Mouse (Mus musculus) embryo, embryonic 10 days (tissue): ENCODE results near the gene Srcin1.

ENCODE experiments used
- DNase-seq: peaks from one replicate; pipeline ENCODE4 v3.0.0-alpha.2; 2015; ENCODE audit warnings: low spot score

Srcin1 gene

DNA sequence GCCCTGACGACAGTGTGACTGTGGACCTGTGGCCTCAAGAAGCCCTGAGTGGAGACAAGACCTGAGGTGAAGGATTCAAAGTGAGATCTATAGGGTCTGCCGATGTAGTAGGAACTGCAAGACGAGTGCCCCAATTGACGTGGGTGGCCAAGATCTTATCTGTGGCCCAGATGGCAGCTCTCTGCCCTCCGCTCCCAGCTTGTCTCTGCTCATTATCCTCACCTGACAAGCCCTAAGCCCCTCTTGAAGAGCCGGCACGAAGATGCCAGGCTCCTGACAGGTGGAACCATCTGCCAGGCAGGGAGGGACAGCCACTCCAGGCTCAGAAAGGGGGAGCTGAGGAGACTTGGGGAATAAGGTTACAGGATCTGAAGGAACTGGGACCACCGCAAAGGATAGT, 43.6 kb downstream of the Srcin1 start:
- DNase-seq = no peak

DNA sequence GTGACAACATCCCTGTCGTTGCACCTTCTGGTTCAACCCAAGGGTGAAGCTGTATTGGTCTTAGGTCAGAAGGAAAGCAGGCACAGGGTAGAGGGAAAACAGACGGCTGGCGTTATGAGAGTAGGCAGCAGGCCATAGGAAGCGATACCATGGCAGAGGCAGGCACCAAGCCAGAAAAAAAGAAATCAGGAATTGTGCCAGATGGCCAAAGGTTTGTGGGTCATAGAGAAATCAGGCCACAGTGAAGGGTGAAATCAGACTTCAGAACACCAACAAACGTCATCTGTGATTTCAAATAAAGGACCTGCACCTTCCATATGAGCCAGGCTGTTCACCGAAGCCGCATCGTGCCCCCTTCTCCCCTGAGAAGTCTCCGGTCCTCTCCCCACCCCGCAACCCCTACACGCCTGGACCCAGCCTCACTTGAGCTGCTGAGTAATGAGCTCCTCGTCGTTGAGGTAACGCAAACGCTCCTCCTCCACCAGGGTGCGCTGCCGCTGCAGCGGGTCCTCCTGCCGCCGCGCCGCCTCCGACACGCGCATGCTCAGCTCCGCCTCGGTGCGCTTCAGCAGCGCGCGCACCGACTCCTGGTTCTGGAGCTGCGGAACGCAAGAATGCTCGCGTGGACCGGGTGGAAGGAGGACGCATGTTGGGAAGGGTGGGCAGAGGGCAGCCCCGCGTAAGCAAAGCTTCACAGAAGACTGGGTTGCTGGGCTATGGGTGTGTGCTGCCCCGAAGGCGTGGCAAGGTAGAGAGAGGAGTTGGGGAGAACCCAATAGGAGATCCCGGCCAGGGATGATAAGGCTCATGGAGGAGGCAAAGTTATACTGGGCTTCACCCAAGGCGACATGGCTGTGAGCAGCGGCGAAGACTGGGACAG, 44.4 kb downstream of the Srcin1 start:
- DNase-seq = peak; percentile 97

DNA sequence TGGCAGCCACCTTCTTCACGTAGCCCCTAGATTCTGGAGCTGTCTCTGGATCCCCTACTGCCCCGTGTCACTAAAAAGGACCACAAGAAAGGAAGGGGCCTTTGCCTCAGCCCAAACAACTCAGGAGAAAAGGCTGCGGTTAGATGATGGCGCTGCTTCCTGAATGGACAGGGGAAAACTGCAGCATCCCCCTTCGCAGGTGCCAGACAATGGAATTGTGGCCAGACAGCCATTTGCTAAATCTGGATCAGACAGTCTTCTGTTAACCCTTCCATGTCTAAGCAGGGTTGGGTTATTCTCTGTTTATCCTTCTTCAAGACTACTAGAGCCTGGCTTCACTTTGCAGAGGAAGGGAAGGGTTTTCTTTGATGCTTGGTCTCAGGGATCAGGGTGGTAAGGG, 45.0 kb downstream of the Srcin1 start:
- no peak for DNase-seq

DNA sequence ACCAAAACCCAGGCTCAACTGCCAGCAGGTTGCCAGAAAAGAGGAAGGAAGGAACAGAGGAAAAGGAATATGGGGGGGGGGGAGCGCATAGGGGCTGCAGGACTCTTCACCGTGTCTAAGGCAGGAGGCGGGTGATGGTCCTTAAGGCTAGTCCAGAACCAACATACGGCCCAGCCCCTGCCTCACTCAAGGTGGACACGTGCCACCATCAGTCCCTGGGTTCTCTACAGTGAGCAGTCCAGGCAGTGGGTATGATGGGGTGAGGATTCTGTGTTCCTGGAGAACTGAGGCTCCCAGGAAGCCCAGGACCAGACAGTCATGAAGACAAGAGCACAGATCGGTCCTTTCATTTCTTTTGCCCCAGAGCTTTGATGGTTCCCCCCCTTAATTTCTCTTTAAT, 45.9 kb downstream of the Srcin1 start:
- no peak for DNase-seq

DNA sequence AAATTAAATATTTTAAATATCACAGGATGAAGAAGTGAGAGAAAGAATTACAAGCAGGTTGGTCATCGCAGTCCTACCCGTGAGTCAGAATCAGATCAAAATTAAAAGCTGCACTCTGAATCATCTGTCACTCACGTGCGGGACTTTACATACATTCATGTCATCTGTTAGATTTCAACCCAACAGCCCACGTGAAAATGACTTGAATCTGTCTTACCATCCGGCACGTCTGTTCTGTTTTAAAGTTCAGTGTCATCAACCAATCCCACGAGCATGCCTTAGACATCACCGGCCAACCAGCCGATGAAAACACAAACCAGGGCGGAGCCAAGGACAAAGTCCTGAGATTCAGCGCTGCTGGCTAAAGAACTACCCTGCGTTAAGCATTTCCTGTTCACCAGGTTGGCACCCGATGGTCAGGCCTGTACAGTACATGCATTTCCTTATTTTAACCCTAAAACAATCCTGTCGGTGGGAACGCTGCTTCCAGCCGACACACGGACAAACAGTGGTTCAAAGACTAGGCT, 47.6 kb downstream of the Srcin1 start:
- DNase-seq = no peak

GRCm38 (mm10) chr11:97525313-97525712, 50.7 kb downstream of the Srcin1 start:
- DNase-seq = no peak

DNA sequence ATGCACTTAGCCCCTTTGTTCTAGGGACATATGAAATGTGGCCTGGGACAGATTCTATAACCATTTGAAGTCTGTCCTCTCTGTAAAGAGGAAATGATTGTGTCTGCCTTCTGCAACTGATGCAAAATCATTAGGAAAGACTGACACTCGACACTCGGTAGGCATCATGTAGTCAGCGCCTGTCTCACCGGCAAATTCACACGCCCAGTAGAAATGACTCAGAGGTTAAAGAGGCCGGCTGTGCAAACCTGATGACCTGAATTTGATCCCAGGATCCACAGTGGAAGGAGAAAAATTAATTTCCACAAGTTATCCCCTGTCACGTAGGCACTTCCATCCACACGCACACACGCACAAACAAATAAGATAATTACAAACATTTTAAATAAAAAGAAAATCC, 51.7 kb downstream of the Srcin1 start:
- DNase-seq = no peak

GRCm38 (mm10) chr11:97523827-97524261, 52.1 kb downstream of the Srcin1 start:
- DNase-seq = peak; percentile 90

DNA sequence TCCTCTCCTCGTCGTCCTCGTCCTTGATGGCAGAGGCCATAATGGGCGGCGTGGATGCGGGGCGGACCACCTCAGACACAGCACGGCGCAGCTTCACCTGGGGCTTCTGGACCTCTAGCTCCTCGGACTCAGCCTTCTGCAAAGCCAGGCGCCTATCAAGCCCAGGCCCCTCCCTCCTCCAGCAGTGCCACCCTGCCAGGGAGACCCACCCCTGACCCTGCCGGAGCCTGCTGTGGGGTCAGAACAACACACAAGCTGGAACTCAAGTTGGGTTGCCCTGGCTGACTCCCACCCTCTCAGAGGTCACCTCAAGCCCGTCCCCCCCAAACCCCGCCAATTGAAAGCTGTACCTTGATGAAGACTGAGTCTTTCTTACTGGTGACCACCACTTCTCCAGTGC, 52.9 kb downstream of the Srcin1 start:
- DNase-seq = no peak

DNA sequence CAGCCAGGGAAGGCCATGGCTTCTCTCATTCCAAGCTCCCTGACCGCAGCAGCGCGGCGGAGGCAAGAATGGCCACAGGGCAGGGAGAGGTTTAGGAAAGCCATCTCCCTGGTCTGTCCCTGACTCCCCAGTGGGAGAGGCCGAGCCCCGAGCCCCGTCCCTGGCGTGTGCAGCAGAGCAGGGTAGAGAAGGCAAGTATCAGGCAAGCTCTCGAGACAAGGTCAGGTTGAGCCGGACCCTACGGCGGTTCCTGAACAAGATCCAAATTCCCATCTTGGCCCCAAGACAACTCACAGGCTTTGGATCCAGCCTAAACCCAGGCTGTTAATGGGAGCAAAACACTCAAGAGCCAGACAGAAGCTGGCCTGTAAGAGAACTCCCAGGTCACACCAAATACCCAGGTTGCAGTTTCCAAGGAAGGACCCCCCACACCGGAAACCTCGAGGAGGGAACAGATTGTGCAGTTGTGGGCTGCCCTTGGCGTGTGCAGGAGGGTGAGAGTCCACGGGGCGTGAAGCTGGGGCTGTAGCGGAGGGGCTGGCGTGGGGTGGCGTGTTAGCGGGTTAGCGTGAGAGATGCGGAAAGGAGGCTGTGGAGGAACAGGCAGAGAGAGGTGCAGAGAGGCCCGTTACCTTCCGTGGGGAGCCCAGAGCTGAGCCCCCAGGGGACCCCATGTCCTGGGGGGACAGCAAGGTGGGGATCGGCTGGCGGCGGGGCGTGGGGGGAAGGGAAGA, 54.1 kb downstream of the Srcin1 start:
- no peak for DNase-seq

GRCm38 (mm10) chr11:97520541-97520940, 55.4 kb downstream of the Srcin1 start:
- DNase-seq = no peak

GRCm38 (mm10) chr11:97513066-97513465, 62.9 kb downstream of the Srcin1 start:
- no peak for DNase-seq

GRCm38 (mm10) chr11:97512511-97512910, 63.5 kb downstream of the Srcin1 start:
- DNase-seq = no peak

DNA sequence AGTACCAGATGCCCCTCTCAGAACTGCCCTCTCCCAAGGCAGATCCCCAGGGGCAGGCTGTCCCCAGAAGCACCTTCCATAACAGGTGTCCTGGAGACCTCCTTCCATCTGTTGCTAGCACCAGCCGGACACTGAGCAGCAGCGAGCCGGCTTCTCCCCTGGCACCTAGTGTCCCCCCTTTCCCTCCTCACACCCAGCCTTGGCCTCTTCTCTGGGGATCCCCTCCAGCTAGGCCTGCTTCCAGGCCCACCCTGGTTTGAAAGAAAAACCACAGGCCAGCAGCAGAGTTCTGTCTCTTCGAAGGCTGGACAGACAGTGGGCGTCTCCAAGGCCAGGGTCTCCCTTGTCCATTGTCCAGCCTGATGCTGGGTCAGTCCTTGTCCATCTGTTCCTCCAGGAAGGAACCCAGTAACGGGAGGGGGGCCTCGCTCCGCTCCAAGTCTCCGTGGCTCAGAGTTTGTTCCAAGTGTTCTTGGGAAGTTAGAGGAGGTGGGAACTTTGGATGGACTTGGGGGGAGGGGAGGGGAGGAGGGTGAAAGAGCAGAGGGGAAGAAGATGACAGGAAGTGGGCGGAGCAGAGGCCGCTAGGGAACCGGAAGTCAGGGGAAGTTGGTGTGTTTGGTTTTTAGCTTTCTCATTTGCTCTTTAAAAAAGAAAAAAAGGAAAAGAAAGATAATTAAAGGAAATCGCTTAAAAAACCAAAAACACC, 64.2 kb downstream of the Srcin1 start:
- peak; percentile 65 for DNase-seq

DNA sequence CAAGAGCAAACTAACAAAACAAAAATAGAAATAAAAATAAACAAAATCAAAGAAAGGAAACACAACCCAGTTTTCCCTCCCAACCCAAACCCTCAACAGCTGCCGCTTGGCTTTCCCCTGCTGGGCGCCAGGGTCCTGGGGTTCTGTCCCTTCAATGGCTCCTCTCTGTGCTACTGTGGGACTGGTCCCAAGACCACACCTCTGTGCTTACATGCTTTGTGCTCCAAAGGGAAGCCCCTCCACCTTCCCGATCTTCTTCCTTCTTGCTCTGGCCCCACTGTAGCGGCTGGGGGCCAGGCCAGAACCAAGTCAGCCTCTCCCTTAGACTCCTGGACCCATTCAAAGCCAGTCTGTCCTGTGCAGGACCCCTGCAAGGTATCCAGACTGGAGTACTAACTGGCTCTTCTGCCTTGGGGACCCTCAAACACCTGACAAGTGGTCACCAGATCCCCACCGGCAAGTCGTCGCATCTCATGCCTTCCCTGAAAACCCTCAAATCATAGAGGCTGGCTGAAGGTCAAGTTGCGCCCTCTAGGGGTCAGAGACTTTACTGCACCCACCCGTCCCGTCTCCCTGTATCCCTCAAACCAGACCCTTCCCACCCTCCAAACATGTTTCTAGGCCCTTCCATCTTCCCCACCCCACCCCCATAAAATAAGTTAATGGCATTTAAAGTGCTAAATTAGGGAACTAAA, 64.9 kb downstream of the Srcin1 start:
- peak; percentile 82 for DNase-seq

GRCm38 (mm10) chr11:97509715-97510485, 66.1 kb downstream of the Srcin1 start:
- DNase-seq = no peak

DNA sequence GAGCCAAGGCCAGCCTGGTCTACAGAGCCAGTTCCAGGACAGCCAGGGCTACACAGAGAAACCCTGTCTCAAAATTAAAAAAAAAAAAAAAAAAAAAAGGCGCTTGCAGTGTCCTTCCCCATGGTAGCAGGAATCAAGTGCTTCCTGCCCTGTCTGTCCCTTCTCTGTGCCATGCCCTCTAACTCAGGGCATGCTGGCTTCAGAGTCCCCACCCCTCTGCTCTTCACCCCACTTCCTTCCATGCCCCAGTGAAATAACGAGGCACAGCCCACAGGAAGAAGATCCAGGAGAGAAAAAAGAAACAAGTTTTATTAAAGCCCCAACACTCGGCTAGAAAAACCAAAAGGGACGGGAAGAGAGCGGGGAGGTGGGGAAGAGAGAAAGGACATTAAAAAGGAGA, 66.9 kb downstream of the Srcin1 start:
- DNase-seq = no peak

- DNase-seq = no peak
Measured at GRCm38 (mm10) chr11:97508198-97508597, 67.8 kb downstream of the Srcin1 start.

DNA sequence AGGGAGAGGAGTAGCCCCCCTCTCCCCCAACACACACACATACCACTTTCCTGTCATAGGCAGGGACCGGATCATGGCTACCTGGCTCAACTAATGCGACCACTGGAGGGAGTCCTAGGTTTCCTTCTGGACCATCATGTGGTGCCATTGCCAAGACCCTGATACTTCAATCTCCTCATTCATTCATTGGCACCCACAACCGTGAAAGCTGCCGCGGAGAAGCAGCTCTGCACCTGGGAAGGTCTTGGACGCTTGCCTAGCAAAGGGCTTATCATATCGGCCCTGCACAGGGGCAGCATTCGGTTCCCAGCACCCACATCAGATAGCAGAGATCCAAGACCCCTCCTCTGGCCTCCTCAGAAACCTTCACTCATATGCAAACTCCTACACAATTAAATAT, 69.7 kb downstream of the Srcin1 start:
- DNase-seq = no peak

DNA sequence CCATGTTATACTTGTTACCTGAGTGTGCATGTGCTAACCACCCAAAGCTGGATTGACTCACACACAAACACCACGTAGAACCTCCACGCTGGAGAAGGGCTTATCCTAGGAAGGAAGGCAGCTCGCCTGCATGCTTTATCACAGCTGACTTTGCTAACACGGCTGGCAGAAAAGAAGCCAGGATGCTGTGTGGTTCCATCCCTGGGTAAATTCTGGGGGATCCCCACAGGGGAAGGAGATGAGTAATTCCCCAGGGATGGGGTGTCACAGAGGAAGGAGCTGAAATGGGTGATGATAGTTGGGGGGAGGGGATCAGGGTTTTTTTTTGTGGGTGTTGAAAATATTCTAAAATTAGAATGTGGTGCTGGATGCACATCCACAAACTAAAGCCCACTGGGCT, 70.2 kb downstream of the Srcin1 start:
- no peak for DNase-seq

DNA sequence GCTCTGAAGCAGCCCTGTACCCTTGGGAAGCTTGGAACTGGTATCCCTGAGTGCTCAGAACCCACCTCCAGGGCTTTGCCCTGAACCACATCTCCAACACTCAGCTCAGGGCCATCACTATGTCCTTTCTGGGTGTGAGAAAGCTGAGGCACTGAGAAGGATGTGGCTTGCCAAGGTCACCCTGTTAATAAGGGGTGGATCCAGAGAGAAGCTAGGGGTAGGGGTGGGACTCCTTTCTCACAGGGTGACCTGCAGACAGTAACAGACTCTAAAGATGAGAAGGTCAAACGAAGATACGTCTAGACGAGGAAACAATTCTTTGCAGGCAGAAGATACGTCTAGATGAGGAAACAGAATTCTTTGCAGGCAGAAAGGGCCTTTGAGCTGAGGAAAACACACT, 73.1 kb downstream of the Srcin1 start:
- no peak for DNase-seq
